Mouse (Mus musculus) E14TG2a.4 (cell line): ENCODE results near the gene Ppfibp1.
A peak's percentile ranks its signal among the peaks of the same experiment; 100 is the strongest.

ENCODE experiments used
- H3K27me3 ChIP-seq: 2 replicates; pipeline ENCODE4 v1.6.1; 2014; ENCODE audit warnings: low read length, control low read depth; ENCODE audit not compliant: insufficient read depth
- H3K36me3 ChIP-seq: 2 replicates; pipeline ENCODE4 v1.6.1; 2014; ENCODE audit warnings: low read length, control low read depth; ENCODE audit not compliant: insufficient read depth
- H3K4me1 ChIP-seq: replicated peaks from 2 replicates; pipeline ENCODE4 v1.6.1; 2014; ENCODE audit warnings: low read depth, low read length, control low read depth
- H3K4me3 ChIP-seq: replicated peaks from 2 replicates; pipeline ENCODE4 v1.5.1; 2014; ENCODE audit warnings: mild to moderate bottlenecking, low read length
- H3K9me3 ChIP-seq: 2 replicates; pipeline ENCODE4 v1.6.1; 2014; ENCODE audit warnings: low read length, control low read depth
- CTCF ChIP-seq: conservative IDR thresholded peaks from 2 replicates; pipeline ENCODE4 v1.5.1; 2014; ENCODE audit warnings: low read length
- NANOG ChIP-seq: IDR thresholded peaks from 2 replicates; pipeline ENCODE4 v1.6.1; 2014; ENCODE audit warnings: borderline replicate concordance, low read length, mixed read lengths
- POU5F1 ChIP-seq: IDR thresholded peaks from 2 replicates; pipeline ENCODE4 v1.6.1; 2014; ENCODE audit warnings: low read length, borderline replicate concordance

The Ppfibp1 gene

DNA sequence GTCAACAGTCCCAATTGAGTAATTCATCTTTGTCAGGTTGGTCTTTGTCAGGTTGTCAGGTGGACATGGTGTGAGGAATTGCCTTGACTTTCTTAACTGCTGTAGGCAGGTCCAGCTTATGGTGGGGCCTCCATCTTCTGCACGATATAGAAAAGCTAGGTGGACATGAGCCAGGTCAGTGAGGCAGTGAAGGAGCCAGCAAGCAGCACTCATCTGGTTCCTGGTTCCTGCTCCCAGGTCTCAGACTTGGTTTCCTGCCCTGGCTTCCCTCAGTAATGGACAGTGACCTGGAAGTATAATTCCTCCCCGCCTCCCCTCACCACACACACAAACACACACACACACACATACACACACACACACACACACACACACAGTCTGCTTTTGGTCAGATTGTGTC, 107.1 kb downstream of the Ppfibp1 start:
- Histone ChIP-seq H3K27me3 (no peaks in the 10 kb centered on the region), H3K4me1 (no peaks in the 10 kb centered on the region), H3K4me3 (no peak overlapping the region), H3K9me3 (no peaks in the 10 kb centered on the region), H3K36me3 (peaks cover 24% of the 10 kb centered on the region)
- no peak for TF ChIP-seq POU5F1
- TF ChIP-seq NANOG, result no peak
- no peak for TF ChIP-seq CTCF

DNA sequence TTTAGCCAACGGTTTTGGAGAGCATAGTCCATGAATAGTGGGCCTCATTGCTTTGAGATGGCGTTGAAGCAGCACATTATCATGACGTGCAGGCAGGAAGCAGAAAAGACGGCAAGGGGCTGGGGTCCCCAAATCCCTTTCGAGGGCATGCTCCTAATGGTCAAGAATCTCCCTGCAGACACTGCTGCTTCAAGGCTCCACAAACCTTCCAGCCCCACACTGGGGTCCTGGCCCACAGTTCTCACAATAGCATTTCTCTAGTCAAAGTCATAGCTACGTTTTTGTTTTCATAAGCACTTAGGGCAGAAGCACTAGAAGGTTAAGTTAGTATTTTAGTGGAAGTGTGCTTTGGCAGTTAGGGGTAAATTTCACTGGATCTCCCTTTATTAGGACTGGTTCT, 107.6 kb downstream of the Ppfibp1 start:
- Histone ChIP-seq H3K27me3 (no peaks in the 10 kb centered on the region), H3K9me3 (no peaks in the 10 kb centered on the region), H3K4me3 (no peak overlapping the region), H3K4me1 (no peaks in the 10 kb centered on the region), H3K36me3 (peaks cover 22% of the 10 kb centered on the region)
- no peak for TF ChIP-seq NANOG
- TF ChIP-seq CTCF, result no peak
- no peak for TF ChIP-seq POU5F1

DNA sequence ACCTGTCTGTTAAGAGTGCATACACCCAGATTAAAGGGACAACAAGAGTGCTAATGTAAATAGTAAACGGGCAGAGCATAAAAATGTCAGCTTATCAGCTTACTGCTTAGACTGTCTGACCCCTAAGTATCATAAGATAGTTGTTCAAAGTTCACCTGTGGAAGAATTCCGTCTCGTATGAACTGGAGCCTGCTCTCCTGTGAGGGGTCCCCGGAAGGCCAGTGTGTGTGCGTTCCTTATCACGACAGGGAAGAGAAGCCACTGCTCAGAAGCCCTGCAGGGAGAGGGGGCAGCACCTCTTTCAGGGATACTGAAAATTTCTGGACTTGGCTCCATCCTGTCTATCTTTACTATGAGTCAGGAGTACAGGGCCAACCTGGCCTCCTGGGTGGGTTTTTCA, 108.7 kb downstream of the Ppfibp1 start:
- Histone ChIP-seq H3K4me3 (no peak overlapping the region), H3K9me3 (no peaks in the 10 kb centered on the region), H3K36me3 (peaks cover 27% of the 10 kb centered on the region), H3K27me3 (no peaks in the 10 kb centered on the region), H3K4me1 (no peaks in the 10 kb centered on the region)
- TF ChIP-seq CTCF, result no peak
- TF ChIP-seq POU5F1, result no peak
- no peak for TF ChIP-seq NANOG

DNA sequence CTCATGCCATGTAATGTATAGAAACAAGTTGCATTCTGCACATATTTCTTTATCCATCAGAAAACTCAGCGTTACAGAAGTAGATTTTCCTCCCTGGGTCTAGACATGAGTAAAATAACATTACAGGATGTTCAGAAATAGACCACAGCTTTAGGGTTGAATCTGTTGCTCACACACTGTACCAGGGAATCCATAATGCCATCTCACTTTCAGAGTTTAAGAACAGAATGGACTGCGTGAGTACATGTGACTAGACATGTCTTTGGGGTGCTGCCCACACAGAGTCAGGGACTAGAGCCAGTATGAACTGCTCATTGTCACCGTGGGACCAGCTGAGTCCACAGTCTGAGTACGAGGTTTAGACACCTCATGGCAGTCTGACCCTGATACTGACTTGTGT, 110.4 kb downstream of the Ppfibp1 start:
- Histone ChIP-seq H3K4me1 (no peaks in the 10 kb centered on the region), H3K36me3 (peaks cover 31% of the 10 kb centered on the region), H3K9me3 (no peaks in the 10 kb centered on the region), H3K4me3 (no peak overlapping the region), H3K27me3 (no peaks in the 10 kb centered on the region)
- no peak for TF ChIP-seq NANOG
- no peak for TF ChIP-seq POU5F1
- no peak for TF ChIP-seq CTCF

DNA sequence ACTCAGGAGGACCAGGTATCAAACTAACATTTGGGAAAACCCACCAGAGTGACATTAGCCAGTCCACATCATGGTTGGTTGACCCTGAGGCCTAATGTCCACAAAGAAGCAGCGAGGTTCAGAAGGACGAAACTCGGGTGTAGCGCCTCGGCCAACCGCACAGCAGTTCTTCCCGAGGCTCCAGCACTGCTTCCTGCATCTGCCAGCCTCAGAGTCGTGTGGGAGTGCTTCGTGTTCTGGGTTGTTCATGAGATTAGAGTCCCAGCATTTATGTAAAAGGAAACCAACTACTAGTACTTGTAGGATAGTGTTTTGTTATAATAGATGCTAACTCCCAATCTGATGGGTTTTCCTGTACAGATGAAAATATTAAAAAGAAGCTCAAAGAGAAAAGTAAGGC, 111.0 kb downstream of the Ppfibp1 start:
- H3K27me3 ChIP-seq, result no peaks in the 10 kb centered on the region
- no peaks in the 10 kb centered on the region for H3K4me1 ChIP-seq
- TF ChIP-seq NANOG (no peak), POU5F1 (no peak), CTCF (no peak)
- peaks cover 31% of the 10 kb centered on the region for H3K36me3 ChIP-seq
- H3K9me3 ChIP-seq, result no peaks in the 10 kb centered on the region
- no peak overlapping the region for H3K4me3 ChIP-seq

DNA sequence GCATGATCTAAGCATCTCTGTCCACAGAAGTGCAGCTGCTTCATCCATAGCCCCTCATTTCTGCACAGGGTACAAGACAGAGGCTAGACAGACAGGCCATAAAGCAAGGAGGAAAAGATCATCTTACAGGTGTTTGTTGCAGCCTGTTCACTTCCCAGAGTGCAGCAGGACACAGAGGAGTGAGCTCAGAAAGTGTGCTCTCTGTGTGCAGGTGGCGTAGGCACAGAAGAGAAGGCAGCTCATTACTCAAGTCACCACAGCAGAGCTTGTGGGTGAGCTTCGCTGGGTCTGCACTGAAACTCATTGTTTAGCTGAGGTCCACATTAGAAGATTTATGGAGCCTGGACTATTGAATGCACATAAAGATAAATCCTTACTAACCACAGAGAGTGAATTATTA, 111.5 kb downstream of the Ppfibp1 start:
- no peaks in the 10 kb centered on the region for H3K27me3 ChIP-seq

DNA sequence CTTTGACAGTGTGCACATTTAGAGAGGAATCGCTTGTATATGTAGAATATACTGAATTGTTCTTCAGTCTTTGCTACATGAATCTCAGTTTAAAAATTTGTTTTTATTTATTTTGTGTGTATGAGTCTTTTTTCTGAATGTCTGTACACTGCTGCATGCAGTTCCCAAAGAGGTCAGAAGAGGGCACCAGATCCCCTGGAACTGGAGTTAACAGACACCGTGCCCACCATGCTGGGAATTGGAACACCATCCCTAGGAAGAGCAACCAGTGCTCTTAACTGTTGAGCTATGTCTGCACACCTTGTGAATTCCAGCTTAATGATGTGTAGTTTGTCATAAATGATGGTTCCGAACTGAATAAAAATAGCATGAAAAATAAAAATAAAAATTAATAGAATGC, 119.9 kb downstream of the Ppfibp1 start:
- Histone ChIP-seq H3K36me3 (peaks cover 10% of the 10 kb centered on the region), H3K27me3 (no peaks in the 10 kb centered on the region), H3K4me1 (no peaks in the 10 kb centered on the region), H3K9me3 (no peaks in the 10 kb centered on the region), H3K4me3 (no peak overlapping the region)
- TF ChIP-seq POU5F1 (no peak), NANOG (no peak), CTCF (peak; percentile 97)

More for the DNA sequence above, 111.5 kb downstream of the Ppfibp1 start:
- H3K4me1 ChIP-seq, result no peaks in the 10 kb centered on the region
- peaks cover 31% of the 10 kb centered on the region for H3K36me3 ChIP-seq
- TF ChIP-seq NANOG (no peak), CTCF (no peak), POU5F1 (no peak)
- H3K4me3 ChIP-seq, result no peak overlapping the region
- no peaks in the 10 kb centered on the region for H3K9me3 ChIP-seq

DNA sequence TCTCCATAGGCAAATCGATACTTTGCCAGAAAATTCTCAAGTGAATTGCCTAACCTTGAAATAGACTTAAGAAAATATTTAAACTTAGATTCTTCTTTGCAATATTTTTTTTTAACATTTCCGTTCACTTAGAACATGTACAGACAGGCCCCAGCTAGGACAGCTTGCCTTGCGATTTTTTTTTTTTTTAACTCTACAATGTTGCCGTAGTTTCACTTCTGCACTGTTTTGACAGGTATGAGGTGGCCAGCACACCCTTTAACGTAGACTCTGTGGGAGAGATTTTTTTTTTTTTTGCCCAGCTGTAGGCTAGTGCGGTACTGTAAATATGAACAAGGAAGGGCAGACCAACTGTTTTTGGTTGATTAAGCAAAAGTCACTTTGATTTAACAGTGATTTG, 122.1 kb downstream of the Ppfibp1 start:
- no peaks in the 10 kb centered on the region for H3K27me3 ChIP-seq
- H3K36me3 ChIP-seq, result peaks cover 13% of the 10 kb centered on the region
- no peaks in the 10 kb centered on the region for H3K9me3 ChIP-seq
- H3K4me1 ChIP-seq, result no peaks in the 10 kb centered on the region
- TF ChIP-seq POU5F1 (no peak), CTCF (no peak), NANOG (no peak)
- H3K4me3 ChIP-seq, result no peak overlapping the region

DNA sequence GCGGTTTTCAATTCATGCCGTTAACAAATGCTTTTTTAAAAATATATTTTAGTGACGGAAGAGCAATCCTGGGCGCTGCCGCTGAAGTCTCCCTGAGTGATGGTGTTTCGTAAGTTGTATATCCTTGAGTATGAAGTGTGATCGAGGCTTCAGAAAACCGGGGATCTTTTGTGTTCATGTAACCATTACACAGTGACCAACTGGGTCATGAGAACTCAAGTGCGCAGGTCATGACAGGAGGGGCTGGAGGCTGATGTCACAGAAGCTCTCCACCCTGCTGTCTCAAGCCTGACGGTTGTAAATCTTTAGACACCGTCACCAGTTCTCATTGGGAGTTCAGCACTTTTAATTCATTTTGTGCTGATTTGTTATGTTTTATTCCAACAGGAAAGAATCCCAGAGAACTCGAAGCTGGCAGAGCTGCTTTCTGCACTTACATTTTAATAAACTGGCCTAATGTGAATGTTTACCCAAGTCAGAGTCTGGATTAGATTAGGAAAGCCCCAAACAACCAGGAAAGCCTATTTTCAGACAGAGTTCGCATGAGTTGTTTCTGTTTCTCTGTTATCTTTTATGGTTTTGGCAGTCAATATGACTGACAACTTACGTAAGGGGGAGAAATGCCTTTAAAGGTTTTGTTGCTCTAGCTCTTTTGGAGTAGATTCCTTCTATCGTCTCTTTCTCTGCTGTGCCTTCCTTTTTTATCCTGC, 122.7 kb downstream of the Ppfibp1 start:
- Histone ChIP-seq H3K36me3 (peaks cover 15% of the 10 kb centered on the region), H3K4me1 (no peaks in the 10 kb centered on the region)
- TF ChIP-seq POU5F1 (no peak), CTCF (no peak), NANOG (no peak)

More for the DNA sequence above, 122.7 kb downstream of the Ppfibp1 start:
- no peaks in the 10 kb centered on the region for H3K9me3 ChIP-seq
- no peaks in the 10 kb centered on the region for H3K27me3 ChIP-seq
- H3K4me3 ChIP-seq, result no peak overlapping the region
